Mouse (Mus musculus) frontal cortex, postnatal 14 days (tissue): ENCODE data around the gene Sema4d.
"Not testable (repeated sequence)": the region's sequence is repeated elsewhere in the genome, so short reads cannot be mapped to it uniquely, and the experiment has no call there.

Source experiments
- DNase-seq, 2 experiments: peaks; one replicate each; pipeline ENCODE4 v3.0.0; 2022; ENCODE audit warnings: low spot score in 2 of 2

Sema4d gene

DNA sequence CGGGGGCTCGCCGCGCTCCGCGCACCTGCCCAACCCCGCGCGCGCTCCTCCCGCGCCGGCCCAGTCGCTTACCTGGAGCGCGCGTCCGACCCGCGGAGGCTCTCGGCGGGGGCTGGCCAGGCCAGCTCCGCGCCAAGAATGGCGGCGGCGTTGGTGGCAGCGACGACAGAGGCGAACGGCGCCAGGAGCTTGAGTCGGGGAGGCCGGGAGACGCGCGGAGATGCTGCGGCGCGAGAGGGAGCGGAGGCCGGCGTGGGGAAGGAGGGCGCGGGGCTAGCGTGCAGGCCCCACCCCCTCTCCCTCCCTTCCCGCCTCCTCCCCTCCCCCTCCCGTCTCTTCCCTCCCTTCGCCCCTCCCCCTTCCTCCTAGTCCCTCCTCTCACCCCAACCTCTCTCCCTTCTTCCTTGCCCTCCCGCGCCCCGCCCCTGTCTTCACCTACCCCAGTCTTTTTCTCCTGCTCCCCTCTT lies at the start of gene Sema4d:
Gene Sema4d, minus strand, starts transcription at position 323 of the 467 bp plus-strand sequence.
- no peak for DNase-seq

GRCm38 (mm10) chr13:51843298-51843697 lies 49.8 kb upstream of the Sema4d start:
- no peak for DNase-seq

DNA sequence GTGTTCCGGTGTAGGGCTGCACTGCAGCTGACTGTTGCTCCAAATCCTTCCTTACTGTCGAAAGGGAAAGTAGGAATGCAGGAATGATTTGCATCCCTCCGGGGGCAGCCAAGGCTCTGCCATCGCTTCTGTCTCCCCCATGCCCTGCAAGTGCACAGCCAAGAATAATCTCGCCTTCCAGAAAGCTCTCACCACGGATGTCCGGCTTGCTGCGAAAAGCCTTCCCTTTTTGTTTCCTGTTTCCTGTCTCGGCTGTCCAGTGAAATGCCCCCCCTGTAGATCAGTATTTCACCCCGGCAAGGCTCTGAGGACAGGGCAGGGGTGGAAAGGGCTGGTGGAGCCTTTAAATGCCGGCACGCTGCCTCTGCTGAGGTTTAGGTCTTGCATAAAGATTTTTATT lies 49.2 kb upstream of the Sema4d start:
- no peak for DNase-seq

DNA sequence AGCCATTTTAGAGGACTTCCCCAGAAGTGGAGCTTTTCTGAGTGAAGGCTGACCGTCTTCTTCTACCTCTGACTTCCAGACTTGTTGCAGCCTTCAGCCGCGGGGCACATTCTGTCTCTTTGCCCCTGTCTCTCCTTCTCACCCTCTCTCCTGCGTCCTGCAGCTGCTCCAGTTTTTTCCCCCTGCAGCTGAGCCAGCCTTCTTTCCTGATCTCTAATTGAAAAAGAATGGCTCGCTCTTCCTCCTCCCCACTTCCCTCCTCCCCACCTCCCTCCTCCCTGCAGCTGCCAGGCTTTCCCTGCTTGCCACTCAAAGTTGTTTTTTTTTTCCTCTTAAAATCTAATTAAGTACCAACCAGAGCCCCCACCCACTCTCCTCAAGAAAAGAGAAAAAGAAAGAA lies 48.6 kb upstream of the Sema4d start:
- DNase-seq, result no peak

GRCm38 (mm10) chr13:51841541-51842115 lies 48.1 kb upstream of the Sema4d start:
- no peak for DNase-seq

GRCm38 (mm10) chr13:51840702-51841101 lies 47.2 kb upstream of the Sema4d start:
- DNase-seq, result no peak

GRCm38 (mm10) chr13:51839250-51840026 lies 45.9 kb upstream of the Sema4d start:
- peak in 1 of 2 experiments; percentile 25 for DNase-seq

DNA sequence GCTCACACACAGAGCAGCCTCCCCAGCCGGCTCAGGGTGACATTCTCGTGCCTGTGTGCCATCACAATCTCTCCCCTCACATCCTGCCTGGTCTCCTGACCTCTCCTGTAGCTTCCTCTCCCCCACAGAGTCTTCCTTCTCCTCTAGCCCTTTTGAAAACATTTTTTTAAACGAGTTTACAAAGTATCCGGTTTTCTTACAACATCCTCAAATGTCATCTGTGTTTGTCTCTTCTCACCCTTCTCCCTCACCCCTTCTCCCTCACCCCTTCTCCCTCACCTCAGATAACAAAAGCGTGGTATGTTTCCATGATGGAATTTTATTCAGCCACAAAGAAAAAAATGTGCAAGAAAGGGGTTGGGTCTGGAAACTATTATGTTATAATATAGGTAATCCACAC lies 43.9 kb upstream of the Sema4d start:
- no peak for DNase-seq

DNA sequence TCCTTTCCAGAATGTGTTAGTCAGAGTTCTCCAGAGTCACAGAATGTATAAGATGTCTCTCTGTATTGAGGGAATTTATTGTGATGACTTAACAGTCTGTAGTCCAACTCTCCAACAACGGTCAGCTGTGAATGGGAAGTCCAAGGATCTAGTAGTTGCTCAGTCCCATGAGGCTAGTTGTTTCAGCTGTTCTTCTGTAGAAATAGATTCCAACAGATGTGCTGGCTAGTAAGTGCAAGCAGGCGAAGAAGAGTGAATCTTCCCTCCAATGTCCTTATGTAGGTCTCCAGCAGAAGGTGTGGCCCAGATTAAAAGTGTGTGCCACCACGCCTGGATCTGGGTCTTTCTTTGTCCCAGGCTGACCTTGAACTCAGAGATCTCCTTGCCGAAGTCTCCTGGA lies 41.7 kb upstream of the Sema4d start:
- not testable (repeated sequence) for DNase-seq

DNA sequence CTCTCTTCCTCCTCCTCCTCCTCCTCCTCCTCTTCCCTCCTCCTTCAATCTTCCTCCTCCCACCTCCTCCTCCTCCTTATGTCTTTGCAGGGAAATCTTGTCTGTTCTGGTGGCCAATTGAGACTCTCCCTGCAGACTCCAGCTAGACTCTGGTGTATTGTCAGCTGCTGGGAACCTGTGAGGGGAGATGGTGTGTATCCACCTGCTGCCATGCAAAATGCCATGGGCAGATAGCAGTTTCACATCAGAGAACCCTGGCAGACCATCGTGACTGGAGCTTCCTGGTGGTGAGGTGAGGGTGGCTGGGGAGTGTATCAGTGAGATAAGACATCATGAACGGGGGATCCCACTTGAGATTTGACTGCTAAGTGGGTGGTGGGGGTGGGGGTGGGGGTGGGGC lies 41.0 kb upstream of the Sema4d start:
- no peak for DNase-seq

- not testable (repeated sequence) for DNase-seq
These were observed 40.5 kb upstream of the Sema4d start for GRCm38 (mm10) chr13:51834024-51834423.

DNA sequence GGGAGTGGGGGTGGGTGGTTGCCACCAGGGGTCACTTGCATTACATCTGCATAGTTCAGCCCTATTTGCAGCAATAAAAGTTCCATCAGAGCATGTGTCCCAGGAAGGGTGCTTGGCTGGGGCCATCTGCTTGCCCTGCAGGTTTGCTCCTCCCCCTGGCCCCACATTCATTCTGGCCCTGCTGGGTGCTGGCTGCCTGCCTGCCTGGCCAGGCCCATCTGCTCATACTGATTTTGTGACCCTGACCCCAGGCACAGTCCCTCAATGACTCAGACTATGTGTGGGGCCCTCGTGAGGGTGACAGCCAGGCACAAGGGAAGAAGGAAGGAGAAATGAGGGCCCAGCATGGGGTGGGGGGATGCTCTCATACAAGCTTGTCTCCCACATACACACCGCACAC lies 40.1 kb upstream of the Sema4d start:
- no peak for DNase-seq

GRCm38 (mm10) chr13:51832491-51832890 lies 38.9 kb upstream of the Sema4d start:
- no peak for DNase-seq

DNA sequence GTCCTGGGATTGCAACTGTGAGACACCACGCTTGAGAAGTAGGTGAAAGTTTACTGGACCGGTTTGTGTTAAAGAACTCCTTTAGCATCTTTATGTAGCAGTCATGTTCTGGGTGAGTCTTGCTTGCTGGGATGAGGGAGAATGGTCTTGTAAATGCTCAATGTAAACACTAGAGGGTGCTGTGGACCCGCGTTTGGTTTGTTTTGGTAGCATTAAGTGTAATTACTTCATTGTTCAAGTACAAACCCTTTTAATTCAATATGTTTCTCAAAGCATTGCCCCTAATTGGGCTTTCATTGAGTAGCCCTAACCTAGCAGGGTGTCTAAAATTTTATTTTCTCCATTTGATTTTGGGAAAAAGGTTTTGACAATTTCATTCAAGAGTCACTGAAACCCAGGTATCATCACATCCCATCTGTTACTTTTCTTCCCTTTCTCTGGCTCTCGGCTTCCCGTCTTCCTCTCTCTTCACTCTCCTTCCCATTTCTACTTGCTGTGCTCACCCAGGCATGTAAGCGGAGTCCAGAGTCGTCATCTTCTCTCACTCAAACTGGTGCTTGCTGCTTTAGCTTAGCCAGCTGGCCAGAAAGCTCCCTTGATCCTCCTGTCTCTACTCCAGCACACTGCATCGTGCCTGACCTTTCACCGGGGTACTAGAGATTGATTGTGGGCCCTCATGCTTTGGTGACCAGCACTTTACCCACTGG lies 37.4 kb upstream of the Sema4d start:
- DNase-seq, result no peak

GRCm38 (mm10) chr13:51823822-51824495 lies 30.4 kb upstream of the Sema4d start:
- DNase-seq, result no peak

- no peak for DNase-seq
These were observed 28.4 kb upstream of the Sema4d start for GRCm38 (mm10) chr13:51821988-51822387.

GRCm38 (mm10) chr13:51819351-51819750 lies 25.8 kb upstream of the Sema4d start:
- DNase-seq, result no peak

DNA sequence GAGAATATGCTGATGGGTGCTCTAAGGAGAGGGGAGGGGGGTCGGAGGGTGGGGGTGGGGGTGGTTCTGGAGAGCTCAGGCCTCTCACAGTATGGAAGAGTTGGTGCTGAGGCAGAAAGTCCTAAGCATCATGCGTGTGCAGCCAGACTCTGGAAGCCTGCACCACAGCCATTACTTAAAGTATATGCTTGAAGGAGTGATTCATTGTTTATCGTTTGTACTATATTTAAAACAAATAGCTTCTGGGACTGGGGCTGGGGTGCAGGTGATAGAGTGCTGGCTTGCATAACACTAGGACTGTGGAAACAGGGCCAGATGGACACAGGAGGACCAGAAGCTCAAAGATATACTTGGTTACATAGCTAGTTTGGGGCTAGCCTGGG lies 25.4 kb upstream of the Sema4d start:
- no peak for DNase-seq

DNA sequence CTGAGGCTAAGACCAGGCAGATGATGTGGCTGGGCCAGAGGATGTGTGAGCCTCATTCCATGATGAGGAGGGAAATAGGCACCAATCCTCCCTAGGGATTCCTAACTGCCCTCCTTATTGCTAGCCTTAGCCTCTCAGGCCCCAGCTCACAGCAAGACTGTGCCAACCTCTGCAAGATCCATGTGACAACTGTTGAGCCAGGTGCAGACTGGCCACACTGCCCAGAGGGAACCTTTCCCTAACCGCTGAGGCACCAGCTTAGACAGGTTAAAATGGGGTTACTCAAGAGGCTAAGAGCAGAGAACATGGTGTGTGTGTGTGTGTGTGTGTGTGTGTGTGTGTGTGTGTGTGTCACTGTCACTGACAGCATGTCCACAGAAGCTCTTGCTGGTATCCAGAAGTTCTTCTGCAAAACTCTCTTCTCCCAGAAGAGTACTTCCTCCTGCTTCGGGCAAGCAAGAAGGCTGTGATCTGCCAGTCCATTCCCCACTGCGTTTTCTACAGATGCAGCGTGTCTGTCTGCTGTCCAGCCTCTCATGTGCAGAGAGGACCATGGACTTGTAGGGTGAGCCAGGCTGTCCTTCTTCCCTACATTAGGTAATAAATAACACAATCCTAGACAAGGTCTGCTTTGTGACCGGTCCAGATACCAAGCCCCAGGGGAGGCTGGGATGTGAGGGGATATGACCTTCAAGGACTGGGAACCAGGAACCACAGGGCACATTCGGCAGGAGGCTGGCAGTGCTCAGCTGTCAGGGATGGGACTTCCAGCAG lies 24.8 kb upstream of the Sema4d start:
- no peak for DNase-seq

DNA sequence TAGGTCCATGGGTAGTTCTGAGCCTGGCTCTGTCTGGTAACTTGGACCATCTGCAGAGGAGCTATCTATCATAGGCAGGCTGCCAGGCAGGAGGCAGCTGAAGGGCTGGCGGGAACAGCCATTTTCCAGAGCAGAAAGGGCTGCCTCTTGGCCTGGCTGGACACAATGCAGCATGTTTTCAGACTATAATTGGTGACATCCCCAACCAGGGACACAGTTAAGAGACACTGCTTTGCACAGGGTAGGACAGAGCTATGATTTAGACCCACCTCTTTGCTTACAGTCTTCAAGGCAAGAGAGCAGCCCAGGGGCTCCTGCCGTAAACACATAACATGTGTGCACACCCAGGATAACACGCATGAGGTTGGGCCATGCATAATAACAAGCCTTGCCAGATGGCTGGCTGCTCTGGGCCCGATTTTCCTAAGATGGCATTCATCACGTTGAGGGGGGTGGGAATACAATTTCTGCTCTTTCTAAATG lies 23.1 kb upstream of the Sema4d start:
- DNase-seq, result peak in 1 of 2 experiments; percentile 21

DNA sequence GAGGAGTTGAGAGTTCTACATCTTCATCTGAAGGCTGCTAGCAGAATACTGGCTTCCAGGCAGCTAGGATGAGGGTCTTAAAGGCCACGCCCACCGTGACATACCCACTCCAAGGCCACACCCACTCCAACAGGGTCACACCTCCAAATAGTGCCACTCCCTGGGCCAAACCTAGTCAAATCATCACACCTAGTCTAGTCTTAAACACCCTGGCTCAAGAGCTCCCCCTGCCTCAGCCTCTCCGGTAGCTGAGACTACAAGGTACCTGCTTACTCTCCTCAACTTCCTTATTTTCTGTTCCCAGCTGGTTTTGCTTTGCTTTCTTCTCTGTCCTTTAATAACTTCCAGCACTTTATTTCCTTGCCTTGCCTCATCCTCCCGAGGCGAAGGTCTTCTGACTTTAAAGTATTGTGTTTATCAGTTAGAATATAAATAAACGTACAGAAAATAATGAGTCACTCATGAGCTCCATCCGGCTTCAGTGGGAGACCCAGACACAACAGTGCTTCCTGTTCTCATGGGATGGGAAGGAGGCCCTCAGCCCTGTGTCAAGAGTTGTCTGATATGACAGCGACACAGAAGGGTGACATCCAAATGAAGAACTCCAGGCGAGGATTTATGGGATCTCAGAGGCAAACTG lies 22.4 kb upstream of the Sema4d start:
- no peak for DNase-seq
